Mouse (Mus musculus) hindbrain, embryonic 11.5 days (tissue): ENCODE results near the gene Erich2. TPM values are rescaled to one million over a fixed set of nuclear protein-coding genes. Genes with fewer than 3 reads are reported as not detected.
A peak's percentile ranks its signal among the peaks of the same experiment; 100 is the strongest.

Experiments
- ATAC-seq: fragments of 200-750 bp; cut with Nextera tagmentation; 2 replicates; pipeline ENCODE4 v1.8.0; 2017; ENCODE audit warnings: mild to moderate bottlenecking, moderate TSS enrichment, moderate library complexity; ENCODE audit not compliant: low FRiP score
- DNase-seq: peaks from one replicate; pipeline ENCODE4 v3.0.0-alpha.2; 2015; ENCODE audit warnings: low spot score
- H3K27ac ChIP-seq: fragments of 300-500 bp; sonication (generic); 2 replicates; pipeline ENCODE4 v1.5.1; 2014; ENCODE audit warnings: mild to moderate bottlenecking, low read depth, low read length
- H3K27me3 ChIP-seq: fragments of 300-500 bp; sonication (generic); 2 replicates; pipeline ENCODE4 v1.6.1; 2014; ENCODE audit warnings: mild to moderate bottlenecking, low read length, moderate library complexity, mixed read lengths; ENCODE audit not compliant: control insufficient read depth, insufficient read depth
- H3K36me3 ChIP-seq: fragments of 300-500 bp; sonication (generic); 2 replicates; pipeline ENCODE4 v1.6.1; 2014; ENCODE audit warnings: mild to moderate bottlenecking, low read length, moderate library complexity, mixed read lengths; ENCODE audit not compliant: control insufficient read depth, insufficient read depth
- H3K4me1 ChIP-seq: fragments of 300-500 bp; sonication (generic); replicated peaks from 2 replicates; pipeline ENCODE4 v1.6.1; 2014; ENCODE audit warnings: low read length, mixed read lengths; ENCODE audit not compliant: control insufficient read depth, insufficient read depth
- H3K4me2 ChIP-seq: fragments of 300-500 bp; sonication (generic); replicated peaks from 2 replicates; pipeline ENCODE4 v1.6.1; 2014; ENCODE audit warnings: mild to moderate bottlenecking, low read depth, low read length
- H3K4me3 ChIP-seq: fragments of 300-500 bp; sonication (generic); 2 replicates; pipeline ENCODE4 v1.5.1; 2014; ENCODE audit warnings: low read depth, low read length
- H3K9ac ChIP-seq: fragments of 300-500 bp; sonication (generic); 2 replicates; pipeline ENCODE4 v1.6.1; 2014; ENCODE audit warnings: low read depth, low read length
- H3K9me3 ChIP-seq: fragments of 300-500 bp; sonication (generic); 2 replicates; pipeline ENCODE4 v1.6.1; 2016; ENCODE audit warnings: low read length; ENCODE audit not compliant: control insufficient read depth
- WGBS: fragments of 180-500 bp; shearing (Covaris S2); extraction: QIAGEN DNeasy Blood & Tissue Kit; methylation state at CpG from one replicate; pipeline ENCODE4 v1.1.7; 2014; 5-methylcytosine and 5-hydroxymethylcytosine counted together
- polyA plus RNA-seq: library from polyadenylated mRNA; unstranded; fragments of >200 nt; fragmentation: Nextera tagmentation; extraction: Ambion mirVana; gene quantifications from 2 replicates; pipeline ENCODE4 v1.2.1, GENCODE M21; 2014

The Erich2 gene
- polyA plus RNA-seq, 1 experiment from 2014 or later: 2.1 TPM

GRCm38 (mm10) chr2:70558843-70559451 is 50.3 kb downstream of the Erich2 start:
- Histone ChIP-seq H3K4me2 (0 out of 2 replicates have a peak overlapping the region, but pooled peaks have one; percentile 11), H3K9ac (no peak overlapping the region), H3K9me3 (no peaks in the 10 kb centered on the region), H3K36me3 (no peaks in the 10 kb centered on the region), H3K27ac (0 out of 2 replicates have a peak overlapping the region, but pooled peaks have one; percentile 24), H3K4me1 (no peaks in the 10 kb centered on the region; the same call in 1 of the 2 replicates), H3K27me3 (peaks cover 54% of the 10 kb centered on the region), H3K4me3 (peak overlapping the region; percentile 14; the same call in 1 of the 2 replicates)
- WGBS: 14% methylated on average over 24 of the region's 24 CpGs
- DNase-seq (peak; percentile 26), ATAC-seq (no peak)

GRCm38 (mm10) chr2:70559520-70559919 is 50.9 kb downstream of the Erich2 start:
- WGBS: 2% methylated on average over 13 of the region's 13 CpGs
- Histone ChIP-seq H3K27me3 (peaks cover 60% of the 10 kb centered on the region), H3K4me1 (no peaks in the 10 kb centered on the region; the same call in 1 of the 2 replicates), H3K9me3 (no peaks in the 10 kb centered on the region), H3K4me2 (0 out of 2 replicates have a peak overlapping the region, but pooled peaks have one; percentile 11), H3K36me3 (no peaks in the 10 kb centered on the region), H3K9ac (no peak overlapping the region), H3K27ac (0 out of 2 replicates have a peak overlapping the region, but pooled peaks have one; percentile 24), H3K4me3 (no peak overlapping the region)
- DNase-seq (peak; percentile 83), ATAC-seq (no peak)

GRCm38 (mm10) chr2:70561077-70561795 is 52.6 kb downstream of the Erich2 start:
- DNase-seq (peak; percentile 90), ATAC-seq (peak; percentile 56)
- Histone ChIP-seq H3K9ac (no peak overlapping the region), H3K4me3 (peak overlapping the region; percentile 41; the same call in 1 of the 2 replicates), H3K36me3 (no peaks in the 10 kb centered on the region), H3K27ac (peak overlapping the region; percentile 79), H3K4me2 (0 out of 2 replicates have a peak overlapping the region, but pooled peaks have one; percentile 13), H3K9me3 (no peaks in the 10 kb centered on the region), H3K4me1 (peaks cover under 1% of the 10 kb centered on the region; the same call in 1 of the 2 replicates), H3K27me3 (peaks cover 77% of the 10 kb centered on the region)
- 2% methylated on average over 29 of the region's 29 CpGs for WGBS

- Histone ChIP-seq H3K4me2 (peak overlapping the region; percentile 33), H3K4me1 (peaks cover 4% of the 10 kb centered on the region; the same call in 1 of the 2 replicates), H3K9me3 (no peaks in the 10 kb centered on the region), H3K36me3 (no peaks in the 10 kb centered on the region), H3K9ac (peak overlapping the region; percentile 59), H3K27ac (peak overlapping the region; percentile 79), H3K4me3 (peak overlapping the region; percentile 41), H3K27me3 (peaks cover 85% of the 10 kb centered on the region)
- under 1% methylated on average over 42 of the region's 42 CpGs for WGBS
- no peak for ATAC-seq
- peak; percentile 58 for DNase-seq
These were observed 53.4 kb downstream of the Erich2 start for GRCm38 (mm10) chr2:70562011-70562491.

- H3K4me1 ChIP-seq: peaks cover 5% of the 10 kb centered on the region; the same call in 1 of the 2 replicates
- no peak for ATAC-seq
- H3K27ac ChIP-seq: peak overlapping the region; percentile 79
- peak overlapping the region; percentile 41 for H3K4me3 ChIP-seq
- 3% methylated on average over 24 of the region's 34 CpGs for WGBS
- H3K36me3 ChIP-seq: no peaks in the 10 kb centered on the region
- DNase-seq: no peak
- peaks cover 90% of the 10 kb centered on the region for H3K27me3 ChIP-seq
- H3K9me3 ChIP-seq: no peaks in the 10 kb centered on the region
- peak overlapping the region; percentile 33 for H3K4me2 ChIP-seq
- peak overlapping the region; percentile 59 for H3K9ac ChIP-seq
These were observed 54.0 kb downstream of the Erich2 start for GRCm38 (mm10) chr2:70562611-70562980.

- H3K4me1 ChIP-seq: peaks cover 9% of the 10 kb centered on the region
- peak overlapping the region; percentile 63 for H3K27ac ChIP-seq
- ATAC-seq: no peak
These were observed 54.5 kb downstream of the Erich2 start for GRCm38 (mm10) chr2:70562981-70563671.

GRCm38 (mm10) chr2:70563721-70564645 is 55.4 kb downstream of the Erich2 start:
- Histone ChIP-seq H3K4me2 (peak overlapping the region; percentile 25), H3K4me3 (peak overlapping the region; percentile 41), H3K4me1 (peaks cover 9% of the 10 kb centered on the region), H3K9ac (peak overlapping the region; percentile 59), H3K9me3 (no peaks in the 10 kb centered on the region), H3K36me3 (no peaks in the 10 kb centered on the region), H3K27me3 (peaks cover 98% of the 10 kb centered on the region), H3K27ac (peak overlapping the region; percentile 63)
- DNase-seq: peak; percentile 47
- WGBS: 1% methylated on average over 38 of the region's 38 CpGs
- no peak for ATAC-seq

More at GRCm38 (mm10) chr2:70562981-70563671, 54.5 kb downstream of the Erich2 start:
- Histone ChIP-seq H3K9ac (peak overlapping the region; percentile 59), H3K4me3 (peak overlapping the region; percentile 41), H3K4me2 (peak overlapping the region; percentile 25; the same call in 1 of the 2 replicates), H3K36me3 (no peaks in the 10 kb centered on the region), H3K9me3 (no peaks in the 10 kb centered on the region), H3K27me3 (peaks cover 95% of the 10 kb centered on the region)
- WGBS: under 1% methylated on average over 37 of the region's 40 CpGs
- DNase-seq: peak; percentile 57
